Mouse (Mus musculus): Measurements from ENCODE around the gene Timm8a1. TPM values are rescaled to one million over a fixed set of nuclear protein-coding genes. Genes with fewer than 3 reads are reported as not detected.

Timm8a1 gene
- 37.8 and 38.1 TPM in 2 replicates for polyA plus RNA-seq (2015; fragmentation: Nextera tagmentation; extraction: Ambion mirVana)

GRCm38 (mm10) chrX:134541145-134541954, at the start of gene Timm8a1:
Timm8a1 (minus strand) TSS chrX:134541865.
- Histone ChIP-seq H3K9ac (peak within 1 kb of the TSS; percentile 45), H3K4me2 (peak within 1 kb of the TSS; percentile 68), H3K9me3 (no peaks in the 10 kb centered on the region), H3K27me3 (replicated peaks) (no peaks in the 10 kb centered on the region), H3K4me1 (no peaks in the 10 kb centered on the region), H3K4me3 (peak within 1 kb of the TSS; percentile 52), H3K27ac (peak within 1 kb of the TSS; percentile 63; the same call in 1 of the 2 replicates), H3K36me3 (replicated peaks) (no peaks in the 10 kb centered on the region)
- 30% methylated on average over 46 of the region's 61 CpGs for WGBS
- ATAC-seq (replicated peaks): peak; percentile 97

GRCm38 (mm10) chrX:134589836-134590235, 48.2 kb upstream of the Timm8a1 start:
- Histone ChIP-seq H3K4me2 (no peak overlapping the region), H3K9ac (no peak overlapping the region), H3K27me3 (replicated peaks) (no peaks in the 10 kb centered on the region), H3K9me3 (no peaks in the 10 kb centered on the region), H3K4me3 (no peak overlapping the region), H3K36me3 (replicated peaks) (no peaks in the 10 kb centered on the region), H3K27ac (no peak overlapping the region), H3K4me1 (peaks cover 8% of the 10 kb centered on the region; the same call in 1 of the 2 replicates)
- no peak for ATAC-seq (replicated peaks)
- 69% methylated on average over 5 of the region's 5 CpGs for WGBS

DNA sequence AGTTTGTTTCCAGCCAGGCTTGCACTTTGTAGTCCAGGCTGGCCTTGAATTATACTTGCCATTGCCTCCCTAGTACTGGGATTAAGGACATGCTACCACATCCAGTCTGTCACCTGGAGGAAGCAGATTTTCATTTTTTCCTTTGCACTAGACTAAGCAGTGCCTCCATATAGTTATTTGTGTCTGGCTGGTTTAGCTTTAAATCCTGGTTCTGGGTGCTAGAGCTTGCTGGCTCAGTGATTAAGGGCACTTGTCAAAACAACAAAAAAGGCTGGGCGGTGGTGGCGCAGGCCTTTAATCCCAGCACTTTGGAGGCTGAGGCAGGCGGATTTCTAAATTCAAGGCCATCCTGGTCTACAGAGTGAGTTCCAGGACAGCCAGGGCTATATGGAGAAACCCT, 47.3 kb upstream of the Timm8a1 start:
- Histone ChIP-seq H3K27ac (no peak overlapping the region), H3K27me3 (replicated peaks) (no peaks in the 10 kb centered on the region), H3K4me3 (no peak overlapping the region), H3K4me2 (no peak overlapping the region), H3K9ac (no peak overlapping the region), H3K4me1 (peaks cover 8% of the 10 kb centered on the region; the same call in 1 of the 2 replicates), H3K36me3 (replicated peaks) (no peaks in the 10 kb centered on the region), H3K9me3 (no peaks in the 10 kb centered on the region)
- no peak for ATAC-seq (replicated peaks)
- WGBS: 89% methylated on average over 3 of the region's 3 CpGs

- Histone ChIP-seq H3K9ac (no peak overlapping the region), H3K4me1 (peaks cover 8% of the 10 kb centered on the region; the same call in 1 of the 2 replicates), H3K9me3 (no peaks in the 10 kb centered on the region), H3K36me3 (replicated peaks) (no peaks in the 10 kb centered on the region), H3K4me3 (no peak overlapping the region), H3K27ac (no peak overlapping the region), H3K27me3 (replicated peaks) (no peaks in the 10 kb centered on the region), H3K4me2 (no peak overlapping the region)
- WGBS: 81% methylated on average over 4 of the region's 4 CpGs
- no peak for ATAC-seq (replicated peaks)
These were observed 46.6 kb upstream of the Timm8a1 start for GRCm38 (mm10) chrX:134588261-134588660.

- H3K27ac ChIP-seq: no peak overlapping the region
- H3K4me2 ChIP-seq: peak overlapping the region; percentile 47
- no peaks in the 10 kb centered on the region for H3K27me3 ChIP-seq (replicated peaks)
- no peaks in the 10 kb centered on the region for H3K9me3 ChIP-seq
- no peak for ATAC-seq (replicated peaks)
- peak overlapping the region; percentile 48 for H3K4me3 ChIP-seq
- no peaks in the 10 kb centered on the region for H3K36me3 ChIP-seq (replicated peaks)
- peak overlapping the region; percentile 52; the same call in 1 of the 2 replicates for H3K9ac ChIP-seq
- 36% methylated on average over 8 of the region's 8 CpGs for WGBS
- peaks cover 8% of the 10 kb centered on the region; the same call in 1 of the 2 replicates for H3K4me1 ChIP-seq
These were observed 44.8 kb upstream of the Timm8a1 start for GRCm38 (mm10) chrX:134586447-134586846.

- peak within 1 kb of the TSS; percentile 80 for H3K27ac ChIP-seq
- ATAC-seq (replicated peaks): peak; percentile 99
- WGBS: 25% methylated on average over 45 of the region's 45 CpGs
- H3K27me3 ChIP-seq (replicated peaks): no peaks in the 10 kb centered on the region
- peak within 1 kb of the TSS; percentile 54 for H3K4me2 ChIP-seq
- H3K4me3 ChIP-seq: peak within 1 kb of the TSS; percentile 48
- peak within 1 kb of the TSS; percentile 52 for H3K9ac ChIP-seq
- H3K4me1 ChIP-seq: peaks cover 8% of the 10 kb centered on the region; the same call in 1 of the 2 replicates
- no peaks in the 10 kb centered on the region for H3K9me3 ChIP-seq
- H3K36me3 ChIP-seq (replicated peaks): no peaks in the 10 kb centered on the region
These were observed 43.7 kb upstream of the Timm8a1 start, which contains the start of gene Rpl36a for GRCm38 (mm10) chrX:134585103-134586002. Rpl36a (plus strand) TSS chrX:134585654.

- no peak within 1 kb of the TSS for H3K4me3 ChIP-seq
- ATAC-seq (replicated peaks): no peak
- WGBS: 84% methylated on average over 11 of the region's 11 CpGs
These were observed 41.4 kb upstream of the Timm8a1 start, which contains the start of gene Btk for GRCm38 (mm10) chrX:134582888-134583669. Btk (minus strand) TSS chrX:134583570.

GRCm38 (mm10) chrX:134582270-134582669, 40.6 kb upstream of the Timm8a1 start:
- Histone ChIP-seq H3K4me1 (peaks cover 8% of the 10 kb centered on the region; the same call in 1 of the 2 replicates), H3K9me3 (no peaks in the 10 kb centered on the region), H3K27ac (no peak overlapping the region), H3K9ac (no peak overlapping the region), H3K4me2 (no peak overlapping the region), H3K27me3 (replicated peaks) (no peaks in the 10 kb centered on the region), H3K4me3 (no peak overlapping the region), H3K36me3 (replicated peaks) (no peaks in the 10 kb centered on the region)
- 92% methylated on average over 10 of the region's 11 CpGs for WGBS
- ATAC-seq (replicated peaks): no peak

More at GRCm38 (mm10) chrX:134582888-134583669, 41.4 kb upstream of the Timm8a1 start, which contains the start of gene Btk:
- Histone ChIP-seq H3K36me3 (replicated peaks) (no peaks in the 10 kb centered on the region), H3K9ac (no peak within 1 kb of the TSS), H3K9me3 (no peaks in the 10 kb centered on the region), H3K4me1 (peaks cover 8% of the 10 kb centered on the region; the same call in 1 of the 2 replicates), H3K4me2 (no peak within 1 kb of the TSS), H3K27me3 (replicated peaks) (no peaks in the 10 kb centered on the region), H3K27ac (no peak within 1 kb of the TSS)

DNA sequence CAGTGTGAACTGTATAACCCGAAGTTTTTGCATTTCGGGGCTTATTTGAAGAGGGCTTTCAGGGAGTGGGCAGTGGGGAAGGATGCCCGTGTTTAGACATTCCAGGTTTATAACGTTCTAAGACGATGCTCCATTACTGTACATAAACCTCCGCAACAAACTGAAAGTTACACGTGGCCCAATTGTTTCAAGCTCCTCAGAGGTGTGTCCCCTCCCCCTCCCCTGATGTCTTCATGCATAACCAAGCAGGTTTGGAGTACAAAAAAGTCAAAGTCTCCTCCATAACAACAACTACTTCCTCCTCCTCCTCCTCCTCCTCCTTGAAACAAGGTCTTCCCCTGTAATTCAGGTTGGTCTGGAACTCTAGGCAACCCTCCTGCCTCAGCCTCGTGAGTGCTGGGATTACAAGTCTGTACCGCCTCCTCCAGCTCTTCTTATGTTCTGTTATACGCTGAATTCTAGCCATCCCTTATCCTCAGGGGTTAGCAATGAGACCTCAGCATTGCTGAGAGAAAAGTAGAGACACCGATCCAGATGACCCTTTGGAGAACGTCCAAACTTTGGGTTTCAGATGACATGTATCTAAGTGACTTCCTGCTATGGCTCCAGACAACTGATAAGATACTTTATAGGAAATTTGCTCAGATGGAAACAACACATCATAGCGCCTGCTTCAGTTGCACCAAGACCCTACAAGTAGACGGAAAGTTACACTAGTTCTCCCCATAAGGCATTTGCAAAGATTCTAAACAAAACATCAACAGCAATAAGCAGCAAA, 39.1 kb upstream of the Timm8a1 start:
- Histone ChIP-seq H3K36me3 (replicated peaks) (no peaks in the 10 kb centered on the region), H3K9ac (no peak overlapping the region), H3K4me3 (no peak overlapping the region), H3K4me2 (no peak overlapping the region), H3K27me3 (replicated peaks) (no peaks in the 10 kb centered on the region), H3K27ac (no peak overlapping the region), H3K9me3 (no peaks in the 10 kb centered on the region), H3K4me1 (no peaks in the 10 kb centered on the region)
- ATAC-seq (replicated peaks): no peak
- 88% methylated on average over 14 of the region's 14 CpGs for WGBS

DNA sequence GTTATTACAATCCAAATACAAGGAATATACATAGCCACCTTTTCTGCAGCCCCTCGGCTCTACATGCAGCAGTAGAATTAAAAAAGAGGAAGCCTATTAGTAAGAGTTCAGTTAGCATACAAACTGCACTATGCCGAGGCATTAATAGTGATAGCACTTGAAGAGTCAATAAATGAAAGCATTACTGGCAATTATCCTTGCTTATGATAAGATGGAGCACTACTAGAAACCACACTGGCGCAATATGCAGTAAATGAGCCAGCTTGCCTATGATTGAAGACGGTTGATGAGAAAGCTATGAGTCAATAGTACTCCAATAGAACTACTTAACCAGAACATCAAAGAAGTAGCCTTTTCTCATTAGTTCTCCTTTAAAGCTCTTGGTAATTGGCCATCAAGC, 36.2 kb upstream of the Timm8a1 start:
- no peak for ATAC-seq (replicated peaks)
- no peak overlapping the region for H3K9ac ChIP-seq
- H3K27ac ChIP-seq: no peak overlapping the region
- no peaks in the 10 kb centered on the region for H3K4me1 ChIP-seq
- no peaks in the 10 kb centered on the region for H3K9me3 ChIP-seq
- H3K4me3 ChIP-seq: no peak overlapping the region
- H3K4me2 ChIP-seq: no peak overlapping the region
- H3K36me3 ChIP-seq (replicated peaks): no peaks in the 10 kb centered on the region
- H3K27me3 ChIP-seq (replicated peaks): no peaks in the 10 kb centered on the region
- WGBS: 80% methylated on average over 4 of the region's 4 CpGs

Data from midbrain, embryonic 15.5 days (tissue).